Mouse (Mus musculus): Measurements from ENCODE around the gene Astn2. TPM values are rescaled to one million over a fixed set of nuclear protein-coding genes. Genes with fewer than 3 reads are reported as not detected.
A peak's percentile ranks its signal among the peaks of the same experiment; 100 is the strongest.

Gene Astn2
- total and polyA plus RNA-seq, 3 experiments: 1.3 to 1.8 (median 1.6) TPM

DNA sequence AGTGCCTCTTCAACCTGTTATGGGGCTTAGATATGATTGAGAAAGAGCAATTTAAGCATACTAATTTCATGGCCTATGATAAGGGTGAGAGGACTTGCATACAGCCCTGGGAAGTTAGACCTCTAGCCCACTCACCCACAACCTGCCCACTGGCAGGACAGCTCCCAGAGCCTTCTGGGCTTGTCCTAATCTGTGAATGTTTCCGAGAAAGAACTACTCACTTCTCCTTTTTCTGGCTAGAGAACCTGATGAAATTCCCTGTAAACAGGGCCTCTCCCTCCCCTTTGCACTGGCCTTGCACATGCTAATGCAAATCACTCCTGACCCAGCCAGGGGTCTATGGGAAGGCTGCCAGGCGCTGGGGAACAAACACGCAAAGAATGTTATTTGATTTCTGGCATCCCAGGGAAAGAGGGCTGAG lies 983.9 kb downstream of the Astn2 start:
- DNase-seq: peak; percentile 20

DNA sequence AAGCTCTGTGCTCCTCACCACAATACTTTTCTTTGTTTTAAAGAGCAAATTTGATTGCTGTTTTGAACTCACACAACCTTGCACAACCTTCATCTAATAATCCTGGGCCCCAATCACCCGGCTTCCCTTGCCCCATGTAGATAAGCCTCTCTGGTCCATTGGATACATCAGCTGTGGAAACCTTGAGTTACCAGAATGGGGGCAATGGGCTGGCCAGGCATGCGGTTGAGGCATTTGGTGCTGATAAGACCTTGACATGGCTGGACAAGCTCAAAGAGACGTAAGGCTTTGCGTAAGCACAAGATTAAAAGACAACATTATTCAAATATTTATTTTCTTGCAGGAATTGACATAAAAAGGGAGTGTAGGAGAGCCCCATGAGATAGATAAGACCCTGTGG lies 988.9 kb downstream of the Astn2 start:
- DNase-seq: no peak

DNA sequence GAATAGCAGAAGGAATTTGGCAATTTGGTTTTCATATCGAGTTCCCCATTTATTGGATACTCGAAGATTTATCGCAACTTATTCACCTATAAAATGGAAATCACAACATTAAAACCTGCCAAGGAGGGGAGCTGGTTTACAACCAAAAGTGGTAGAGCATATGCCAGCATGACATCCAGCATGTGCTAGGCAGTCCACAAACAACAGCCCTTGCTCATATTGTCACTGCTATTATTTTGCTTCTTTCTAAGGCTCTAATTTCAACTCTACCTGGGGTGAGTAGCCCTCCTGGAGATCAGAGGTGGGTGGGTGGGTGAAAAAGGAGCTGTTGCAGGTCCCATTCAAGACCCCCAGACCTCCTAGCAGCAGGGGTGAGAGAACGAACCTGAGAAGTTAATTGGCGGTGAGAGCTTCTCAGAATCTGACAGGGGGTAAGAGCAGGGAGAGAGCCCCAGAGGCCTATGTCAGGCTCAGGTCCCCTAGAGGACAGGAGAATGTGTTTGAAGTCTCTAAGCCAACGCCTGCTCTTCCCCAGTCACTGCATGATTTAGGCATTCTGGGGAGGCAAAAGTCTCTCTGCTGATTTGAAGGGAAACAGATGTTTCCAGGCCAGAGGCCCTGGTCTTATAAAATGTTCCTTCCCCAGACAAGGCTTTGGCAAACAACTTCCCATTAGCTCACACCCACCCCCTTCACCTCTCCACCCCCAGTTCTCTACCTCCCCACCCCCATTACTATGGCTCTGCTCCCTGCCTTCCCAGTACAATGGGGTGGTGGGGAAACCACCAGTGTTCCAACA lies 1001.4 kb downstream of the Astn2 start:
- no peak for DNase-seq

DNA sequence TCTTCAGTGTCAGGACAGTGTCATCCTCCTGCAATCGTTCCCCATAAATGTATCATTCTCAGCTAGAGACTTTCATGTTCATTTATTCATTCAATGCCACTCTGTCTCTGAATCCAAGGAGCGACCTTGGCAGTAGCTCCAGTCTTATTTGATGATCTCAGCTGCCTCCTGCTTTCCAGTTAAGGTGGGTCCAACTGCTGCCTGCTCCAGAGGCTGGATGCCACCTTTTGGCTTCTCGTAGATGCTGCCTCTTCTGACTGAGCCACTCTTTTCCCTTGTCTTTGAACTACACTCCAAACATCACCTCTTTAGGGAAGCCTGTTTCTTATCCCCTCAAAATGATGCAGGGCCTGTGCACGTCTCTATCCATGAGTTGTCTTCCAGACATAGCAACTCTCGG lies 1002.1 kb downstream of the Astn2 start:
- peak; percentile 23 for DNase-seq

DNA sequence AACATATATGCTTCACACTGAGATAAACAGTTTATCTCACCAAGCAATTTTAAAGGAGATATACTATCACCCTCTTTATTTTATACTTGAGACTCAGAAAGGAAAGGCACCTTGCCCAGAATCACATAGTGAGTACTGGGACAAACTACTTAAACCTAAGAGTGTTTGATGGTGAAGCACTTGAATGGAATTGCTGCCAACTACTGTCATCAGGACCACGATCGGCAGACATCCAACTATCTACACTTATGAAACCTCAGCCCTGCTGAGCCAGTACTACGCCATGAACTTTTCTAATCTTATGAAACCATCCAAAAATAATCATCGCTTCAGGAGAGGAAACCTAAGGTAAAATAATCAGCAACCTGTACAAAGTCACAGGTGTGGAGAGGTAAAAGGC lies 1005.0 kb downstream of the Astn2 start:
- no peak for DNase-seq

DNA sequence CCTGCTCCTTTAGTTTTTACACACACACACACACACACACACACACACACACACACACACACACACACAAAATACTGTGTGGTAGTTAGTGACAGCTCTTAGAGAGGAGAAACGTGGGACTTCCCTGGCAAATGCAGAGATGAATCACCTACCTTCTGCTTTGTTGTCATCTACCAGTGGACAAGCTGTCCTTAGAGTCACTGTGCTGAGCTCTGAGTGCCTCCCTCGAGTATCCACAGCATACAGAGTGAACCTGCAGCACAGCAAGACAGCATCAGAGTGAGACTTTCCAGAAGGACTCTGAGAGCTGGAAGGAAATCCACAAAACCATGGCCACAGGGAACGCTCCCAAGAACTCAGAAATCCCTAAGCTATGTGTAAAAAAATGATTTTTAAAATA lies 1007.6 kb downstream of the Astn2 start:
- no peak for DNase-seq

DNA sequence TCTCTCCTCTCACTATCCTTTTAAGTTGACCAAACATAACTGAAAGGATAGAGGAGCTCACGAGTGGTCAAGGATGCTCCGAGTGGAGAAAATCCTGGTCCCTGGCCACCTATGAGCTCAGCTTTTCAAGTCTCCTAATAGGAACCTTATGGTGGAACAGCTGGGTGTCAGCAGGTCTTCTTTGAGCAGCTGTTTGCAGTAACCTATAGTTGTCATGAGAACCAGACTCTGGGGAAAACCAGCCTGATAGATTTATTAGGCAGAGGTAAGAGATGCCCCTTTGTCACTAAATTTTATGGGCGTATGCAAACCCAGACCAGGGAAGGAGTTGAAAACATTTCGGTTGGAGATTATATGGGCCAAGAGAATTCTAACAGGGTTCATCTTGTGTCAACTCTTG lies 1013.4 kb downstream of the Astn2 start:
- no peak for DNase-seq

DNA sequence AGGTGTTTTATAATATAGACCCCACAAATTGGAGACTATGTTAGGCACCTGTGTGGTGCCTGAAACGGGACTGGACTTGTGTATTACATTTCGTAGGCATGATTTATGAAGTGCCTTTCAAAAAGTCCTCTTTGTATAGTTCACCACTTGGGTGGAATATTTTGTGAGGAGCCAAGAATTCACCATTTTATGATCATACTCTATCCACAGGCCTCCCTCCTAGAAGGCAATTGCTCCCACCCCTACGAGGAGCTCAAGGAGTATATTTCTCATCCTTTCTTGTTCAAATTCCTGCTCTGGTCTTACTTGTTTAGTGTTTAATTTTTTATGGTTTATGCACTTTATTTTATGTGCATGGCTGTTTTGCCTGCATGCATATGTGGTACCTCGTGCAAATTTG lies 1021.3 kb downstream of the Astn2 start:
- no peak for DNase-seq

DNA sequence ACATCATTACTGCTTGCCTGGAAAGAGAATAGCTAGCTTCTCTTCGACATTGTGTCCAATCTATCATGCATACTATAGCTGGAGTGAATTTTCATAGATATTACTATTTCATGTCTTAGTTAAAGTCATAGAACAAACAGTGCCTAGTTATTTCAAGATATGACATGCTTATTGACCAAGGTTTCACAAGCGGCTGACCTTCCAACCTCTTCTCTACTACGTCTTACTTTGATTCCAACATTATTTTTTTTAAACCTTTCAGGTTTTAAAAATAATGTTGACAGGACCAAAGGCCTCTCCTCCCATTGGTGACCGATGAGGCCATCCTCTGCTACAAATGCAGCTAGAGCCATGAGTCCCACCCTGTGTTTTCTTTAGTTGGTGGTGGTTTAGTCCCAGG lies 1025.0 kb downstream of the Astn2 start:
- DNase-seq: no peak

DNA sequence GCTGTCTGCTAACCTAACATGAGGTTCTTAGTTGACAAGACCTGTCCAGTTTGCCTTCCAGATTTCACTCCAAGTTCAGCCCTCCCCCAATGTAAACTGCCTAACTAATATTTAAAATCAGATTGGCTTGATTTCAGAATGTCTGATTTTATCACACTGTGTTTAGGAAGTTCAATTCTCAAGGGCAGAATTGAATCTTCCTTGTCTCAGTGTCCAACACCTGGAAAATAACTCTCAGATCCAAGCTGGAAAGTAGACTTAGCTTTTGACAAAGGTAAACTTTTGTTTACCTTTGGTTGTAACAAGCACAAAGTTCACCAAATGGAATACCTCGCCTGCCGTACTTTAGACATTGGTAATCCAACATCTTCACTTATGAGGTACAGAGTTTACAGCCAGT lies 1027.8 kb downstream of the Astn2 start:
- DNase-seq: no peak

DNA sequence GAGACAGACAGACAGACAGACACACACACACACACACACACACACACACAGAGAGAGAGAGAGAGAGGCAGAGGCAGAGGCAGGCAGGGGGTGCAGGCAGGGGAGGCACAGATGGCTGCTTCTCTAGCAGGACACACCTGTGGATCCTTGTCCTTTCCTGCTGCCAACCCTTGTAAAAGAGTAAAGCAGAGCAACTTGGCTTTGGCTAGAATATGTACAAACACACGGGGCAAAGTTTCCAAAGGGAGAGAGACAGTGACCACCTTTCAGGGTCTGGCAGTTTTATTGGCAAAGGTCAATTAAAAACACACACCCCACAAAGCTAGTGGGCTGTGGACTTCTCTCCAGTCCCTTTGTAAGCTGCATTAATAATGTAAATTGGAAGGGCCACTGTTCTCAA lies 1030.6 kb downstream of the Astn2 start:
- DNase-seq: no peak

DNA sequence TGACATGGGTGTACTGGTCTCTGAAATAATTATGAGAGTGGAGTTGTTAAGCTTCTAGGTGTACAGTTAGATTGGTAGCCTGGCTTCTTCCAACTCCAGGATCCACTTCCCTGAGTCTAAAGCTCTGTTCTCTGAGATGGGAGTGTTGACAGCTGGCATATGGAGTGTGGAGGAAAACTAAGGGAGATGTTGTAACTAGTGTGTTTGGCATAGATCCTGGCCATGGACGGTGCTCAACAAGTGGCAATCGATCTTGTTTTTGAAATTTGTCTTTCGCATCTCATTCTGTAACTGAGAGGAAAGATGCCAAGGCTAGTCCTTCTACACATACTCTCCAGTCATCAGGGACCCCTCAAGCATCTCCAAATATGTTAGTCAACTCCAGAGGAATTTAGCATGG lies 1031.7 kb downstream of the Astn2 start:
- peak; percentile 26 for DNase-seq

DNA sequence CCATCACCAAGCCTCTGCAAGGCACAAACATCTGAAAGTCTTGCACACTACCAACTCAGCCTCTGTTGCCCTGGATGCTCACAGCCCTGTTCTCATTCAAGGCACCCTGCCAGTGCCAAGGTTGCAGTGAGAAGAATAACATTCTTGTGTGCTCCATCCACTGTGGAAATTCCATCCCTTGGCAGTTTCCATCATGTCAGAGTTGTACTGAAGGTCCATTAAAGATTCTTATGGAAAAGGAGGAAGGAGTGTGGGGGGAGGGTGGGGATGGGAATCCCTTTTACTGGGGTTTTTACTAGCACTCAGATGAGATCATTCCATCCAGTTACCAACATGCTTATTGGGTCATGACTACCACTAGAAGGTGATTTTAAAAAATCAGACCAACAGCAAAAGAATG lies 1037.3 kb downstream of the Astn2 start:
- DNase-seq: no peak

DNA sequence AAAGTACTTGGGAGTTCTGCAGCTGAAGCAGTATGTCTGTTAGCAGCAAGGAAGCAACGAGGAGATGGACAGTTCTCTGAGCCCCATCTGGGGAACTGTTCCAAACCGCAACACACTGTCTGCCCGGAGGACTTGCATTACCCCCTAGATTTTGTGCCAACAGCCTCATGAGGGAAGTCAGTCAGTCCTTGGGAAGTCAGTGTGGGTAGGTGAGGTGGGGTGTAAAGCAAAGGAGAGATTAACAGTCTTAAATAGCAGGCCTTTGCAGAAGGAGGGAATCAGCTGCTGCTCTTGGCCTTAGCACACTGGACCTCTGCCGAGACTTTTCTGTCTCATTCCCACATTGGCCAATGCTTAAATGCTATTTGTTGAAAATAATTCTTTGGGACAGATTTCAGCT lies 1049.8 kb downstream of the Astn2 start:
- DNase-seq: no peak

DNA sequence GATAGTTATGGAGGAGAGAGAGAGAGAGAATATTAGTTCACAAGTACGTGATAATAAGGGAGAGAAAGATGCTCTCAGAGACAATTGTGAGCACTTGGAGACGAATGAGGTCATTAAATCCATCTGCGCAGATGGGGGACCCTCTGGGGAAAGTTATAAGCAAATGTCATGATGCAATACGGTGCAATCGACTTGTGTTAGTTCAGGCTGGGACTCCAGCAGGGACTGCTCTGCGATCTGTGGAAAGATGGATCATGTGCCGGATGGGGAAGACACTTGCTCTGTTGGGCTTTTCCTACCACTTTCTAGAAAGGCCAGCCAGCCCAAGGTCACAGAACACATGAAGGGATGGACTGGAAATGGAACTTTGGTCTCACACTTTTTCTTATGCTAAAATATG lies 1053.9 kb downstream of the Astn2 start:
- DNase-seq: no peak

DNA sequence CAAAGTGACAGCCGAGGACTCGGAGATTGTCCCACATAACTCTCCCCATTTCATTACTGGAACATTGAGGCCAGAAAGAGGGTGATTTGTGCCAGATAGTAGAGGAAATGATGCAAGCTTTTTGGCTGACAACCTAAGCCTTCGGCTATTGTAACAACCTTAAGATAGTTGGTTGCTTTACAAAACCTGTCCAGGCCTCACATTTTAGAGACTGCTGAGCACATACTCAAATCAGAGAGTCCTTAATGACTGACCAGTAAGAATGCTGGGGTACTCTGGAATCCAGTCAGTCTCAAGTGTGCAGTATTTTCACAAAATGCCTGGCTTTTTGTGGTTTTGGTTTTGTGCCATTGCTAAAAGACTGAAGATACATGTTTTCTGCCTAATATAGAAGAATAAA lies 1062.6 kb downstream of the Astn2 start:
- no peak for DNase-seq

DNA sequence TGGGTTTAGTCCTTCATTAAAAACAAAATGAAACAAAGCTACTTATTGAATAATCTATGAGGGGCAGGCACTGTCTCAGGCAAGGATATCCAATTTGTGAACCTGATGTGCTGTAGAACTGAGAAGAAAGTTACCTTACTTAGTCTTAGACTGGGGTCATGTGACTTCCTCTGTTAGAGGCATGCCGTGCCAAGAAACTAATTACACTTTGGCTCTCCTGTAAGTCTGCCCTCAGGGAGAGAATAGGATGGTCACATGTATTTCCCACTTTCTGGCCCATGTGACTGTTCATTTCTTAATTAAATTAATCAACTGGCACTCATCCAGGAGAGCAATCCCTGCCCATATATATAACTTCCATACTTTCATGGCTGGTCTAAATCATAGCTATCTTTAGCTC lies 1070.7 kb downstream of the Astn2 start:
- DNase-seq: no peak

All from adrenal gland, adult 2 months (tissue).